Mouse (Mus musculus): ENCODE measurements around the gene Map3k1.

DNA sequence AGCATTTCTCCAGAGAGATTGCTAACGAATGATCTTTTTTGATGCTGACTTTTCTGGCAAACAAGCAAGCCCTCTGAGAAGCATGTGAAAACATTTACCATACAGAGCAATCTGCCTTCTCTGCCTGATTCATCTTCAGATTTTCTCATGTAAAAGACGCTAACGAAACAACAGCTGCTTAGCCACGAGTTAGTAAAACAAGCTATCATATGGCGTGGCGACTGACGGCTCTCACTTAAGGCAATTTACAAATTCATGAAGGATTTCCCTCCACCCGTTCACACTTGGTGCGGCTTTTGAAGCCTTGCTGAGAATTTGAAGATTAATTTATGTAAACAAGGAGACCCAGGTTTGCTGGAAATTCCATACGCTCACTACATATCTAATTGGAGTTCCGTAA, 25.8 kb upstream of the Map3k1 start:
- TF ChIP-seq CTCF (IDR thresholded peaks at IDR 0.05; ENCODE audit: low read depth) (no peak), EP300 (IDR thresholded peaks at IDR 0.05; ENCODE audit: low read depth) (no peak)

Measured in heart, postnatal 0 days (tissue).